Mouse (Mus musculus) mesoderm, embryonic 11.5 days (tissue): ENCODE measurements at regions not wholly inside any gene's neighbourhood (a gene's known extent, or its start where the extent isn't known, plus 50 kb on each side); places are given as distances from the start of the nearest gene placed in this dataset.

ENCODE experiments used
- DNase-seq: peaks from one replicate; pipeline ENCODE4 v3.0.0-alpha.2; 2012; ENCODE audit warnings: low read depth, low spot score

GRCm38 (mm10) chr1:183853956-183854613 is 159.0 kb upstream of the Dusp10 start:
- DNase-seq = no peak

GRCm38 (mm10) chr1:183865111-183865510 is 148.0 kb upstream of the Dusp10 start:
- DNase-seq = no peak

DNA sequence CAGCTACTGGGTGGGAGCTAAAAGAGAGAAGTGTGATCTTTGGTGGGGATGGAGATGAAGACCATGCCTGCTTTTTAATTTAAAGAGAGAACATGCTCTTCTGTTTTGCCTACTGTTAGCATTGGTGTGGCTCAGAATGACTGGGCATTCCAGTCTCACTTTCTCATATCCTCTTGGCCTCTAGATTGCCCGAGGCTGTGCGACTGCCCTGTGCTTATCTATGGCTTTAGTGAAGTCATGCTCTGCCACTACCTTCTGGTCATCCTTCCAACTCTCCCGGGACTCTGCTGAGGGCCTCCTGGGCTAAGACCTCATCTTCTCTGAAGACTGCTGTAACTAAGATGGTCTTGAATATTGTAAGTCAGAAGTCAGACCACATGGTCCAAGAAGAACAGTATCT is 147.5 kb upstream of the Dusp10 start:
- no peak for DNase-seq

- DNase-seq = no peak
Measured at GRCm38 (mm10) chr1:183868965-183869364, 144.1 kb upstream of the Dusp10 start.

GRCm38 (mm10) chr1:183895936-183896335 is 117.2 kb upstream of the Dusp10 start:
- DNase-seq = no peak

DNA sequence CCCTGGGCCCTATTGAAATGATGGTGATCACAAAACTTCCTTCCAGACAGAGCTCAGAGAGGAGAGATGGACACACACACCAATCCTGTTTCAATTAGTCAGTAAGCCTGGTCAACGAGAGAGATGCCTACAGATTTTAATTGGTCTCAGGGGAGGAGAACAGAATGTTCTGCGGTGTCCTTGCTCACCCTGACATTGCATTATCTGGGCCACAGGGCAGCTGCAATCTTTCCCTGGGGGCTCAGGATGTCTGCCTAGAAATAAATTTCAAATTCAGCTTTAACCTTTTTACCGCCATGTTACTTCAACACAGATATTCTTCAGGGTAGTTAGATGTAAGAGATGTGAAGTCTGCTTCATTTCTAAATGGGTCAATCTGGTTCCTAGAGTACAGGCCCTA is 115.0 kb upstream of the Dusp10 start:
- DNase-seq = no peak

GRCm38 (mm10) chr1:183904564-183904963 is 108.5 kb upstream of the Dusp10 start:
- DNase-seq = no peak

GRCm38 (mm10) chr1:183905345-183906142 is 107.6 kb upstream of the Dusp10 start:
- DNase-seq = no peak

GRCm38 (mm10) chr1:183917656-183918055 is 95.4 kb upstream of the Dusp10 start:
- DNase-seq = no peak

DNA sequence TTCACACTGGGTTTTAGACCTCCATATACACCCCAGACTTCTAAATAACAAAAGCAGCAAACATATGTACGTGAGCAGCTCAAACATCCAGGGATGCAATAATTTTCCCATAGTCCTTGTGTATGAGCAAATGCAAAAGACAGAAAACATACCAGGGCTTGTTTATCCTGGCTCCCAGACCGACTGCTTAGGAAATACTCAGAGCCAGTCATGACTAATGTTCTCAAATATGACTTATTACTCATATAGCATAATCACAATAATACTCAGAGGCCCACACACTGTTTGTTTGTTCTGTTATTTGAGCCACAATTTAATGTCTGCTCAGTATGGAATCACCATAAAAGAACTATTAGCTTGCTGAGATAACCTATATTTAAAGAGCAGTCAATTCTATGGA is 91.8 kb upstream of the Dusp10 start:
- no peak for DNase-seq

DNA sequence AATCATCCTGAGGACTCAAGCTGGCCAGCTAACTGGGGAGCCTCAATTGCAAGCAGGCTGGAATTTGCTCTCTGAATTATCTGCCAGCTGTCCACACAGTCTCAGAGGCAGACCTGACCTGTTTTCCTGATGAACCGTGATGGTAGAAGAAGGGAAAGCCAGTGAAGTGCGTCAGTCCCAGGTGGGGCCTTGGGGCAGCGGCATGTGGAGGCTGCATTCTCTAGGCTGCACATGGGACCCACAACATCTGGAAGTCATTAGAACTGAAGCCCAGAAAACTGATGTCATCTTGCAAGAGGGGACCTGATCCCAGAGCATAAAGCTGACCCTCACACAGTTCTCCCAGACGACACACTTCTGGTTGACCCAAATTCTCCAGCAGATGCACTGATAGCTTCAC is 84.6 kb upstream of the Dusp10 start:
- peak; percentile 54 for DNase-seq

- DNase-seq = no peak
Measured at GRCm38 (mm10) chr1:183930363-183930982, 82.6 kb upstream of the Dusp10 start.

- DNase-seq = no peak
Measured at GRCm38 (mm10) chr1:183931141-183931540, 82.0 kb upstream of the Dusp10 start.

GRCm38 (mm10) chr1:183933845-183934244 is 79.3 kb upstream of the Dusp10 start:
- DNase-seq = no peak

DNA sequence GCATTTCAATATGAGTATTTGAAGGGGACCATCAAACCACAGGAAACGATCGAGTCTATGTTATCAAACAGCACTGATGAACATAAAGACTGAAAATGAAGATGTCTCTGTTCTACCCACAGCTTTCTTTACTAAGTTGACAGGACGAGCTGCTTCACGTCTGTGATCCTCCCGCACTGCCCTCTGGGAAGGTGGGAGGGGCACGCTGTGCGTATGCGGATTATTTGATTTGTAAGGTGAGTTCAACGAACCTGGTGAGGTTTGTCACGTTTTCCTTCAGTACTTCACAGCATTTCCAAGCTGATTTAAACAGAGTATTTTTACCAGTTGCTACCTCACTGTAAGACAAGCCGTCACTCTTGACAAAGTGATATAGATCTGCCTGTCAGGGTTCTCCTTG is 75.9 kb upstream of the Dusp10 start:
- no peak for DNase-seq

- DNase-seq = peak; percentile 9
Measured at GRCm38 (mm10) chr1:183938361-183938760, 74.7 kb upstream of the Dusp10 start.

GRCm38 (mm10) chr1:183940706-183941105 is 72.4 kb upstream of the Dusp10 start:
- no peak for DNase-seq

GRCm38 (mm10) chr1:183946241-183946640 is 66.9 kb upstream of the Dusp10 start:
- no peak for DNase-seq

GRCm38 (mm10) chr1:183947066-183947465 is 66.0 kb upstream of the Dusp10 start:
- no peak for DNase-seq

- no peak for DNase-seq
Measured at GRCm38 (mm10) chr1:183949205-183949604, 63.9 kb upstream of the Dusp10 start.

DNA sequence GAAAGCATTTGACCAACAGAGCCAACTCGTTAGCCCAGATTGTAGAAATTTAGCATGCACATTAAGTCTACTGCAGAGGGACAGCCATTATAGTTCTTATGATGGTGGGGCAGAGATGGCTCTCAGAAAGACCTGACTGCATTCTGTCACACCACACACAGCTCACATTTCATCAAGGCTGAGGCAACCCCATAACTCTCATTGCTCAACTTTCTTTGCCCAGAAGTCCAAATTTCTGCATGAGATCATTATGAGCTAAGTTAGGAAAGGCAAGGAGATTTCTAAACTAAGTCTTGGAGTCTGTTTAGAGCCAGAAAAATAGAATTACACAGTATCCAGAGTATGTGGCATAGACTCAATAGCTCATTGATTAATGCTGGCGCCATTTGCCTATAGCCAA is 59.0 kb upstream of the Dusp10 start:
- DNase-seq = no peak

- DNase-seq = no peak
Measured at GRCm38 (mm10) chr1:183956391-183956790, 56.7 kb upstream of the Dusp10 start.

DNA sequence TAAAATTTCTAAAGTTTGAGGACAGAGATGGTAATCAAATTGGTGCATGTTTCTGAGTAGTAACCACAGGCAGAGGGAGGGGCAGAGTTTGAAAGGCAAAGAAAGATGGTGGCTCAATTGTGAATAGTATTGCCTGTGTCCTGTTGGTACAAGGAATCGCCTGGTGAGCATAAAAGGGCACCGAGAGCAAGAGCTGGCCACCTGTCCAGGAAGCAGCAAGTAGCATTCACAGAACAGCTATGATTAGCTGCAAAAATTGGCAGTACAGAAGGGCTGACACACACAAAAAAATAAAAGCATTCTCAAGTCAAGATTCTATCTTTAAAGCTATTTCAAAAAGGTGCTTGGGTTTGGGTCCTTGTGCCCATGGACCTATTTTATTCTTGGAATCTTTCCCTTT is 51.7 kb upstream of the Dusp10 start:
- DNase-seq = no peak
